Mouse (Mus musculus): ENCODE measurements at regions not wholly inside any gene's neighbourhood (a gene's known extent, or its start where the extent isn't known, plus 50 kb on each side); places are given as distances from the start of the nearest gene placed in this dataset.

DNA sequence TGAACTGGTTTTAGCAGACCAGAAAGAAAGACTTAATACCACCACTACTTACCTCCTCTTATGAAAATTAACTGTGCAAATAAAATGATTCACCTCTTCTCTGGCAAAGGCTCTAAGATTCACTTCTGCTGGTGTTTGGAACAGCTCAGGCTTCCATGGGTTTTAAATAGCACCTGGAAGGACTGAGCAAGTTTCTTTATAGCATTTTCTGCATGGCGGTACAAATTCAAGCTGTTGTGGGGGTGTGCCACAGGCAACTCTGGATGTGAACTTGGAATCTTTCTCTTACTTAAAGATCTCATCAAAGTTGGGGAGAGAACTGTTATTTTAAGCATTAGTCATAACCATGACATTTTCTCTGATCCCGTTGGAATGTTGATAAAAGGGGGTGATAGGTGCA, 350.1 kb upstream of the Cd180 start:
- Histone ChIP-seq H3K4me2 (ENCODE audit: low read depth) (no peak overlapping the region), H3K36me3 (ENCODE audit: insufficient read depth) (no peaks in the 10 kb centered on the region), H3K9me3 (ENCODE audit: low read length) (no peaks in the 10 kb centered on the region), H3K27ac (ENCODE audit: low read depth, low read length) (no peak overlapping the region), H3K4me3 (ENCODE audit: low read depth, low read length) (no peak overlapping the region), H3K27me3 (ENCODE audit: insufficient read depth, low read length) (no peaks in the 10 kb centered on the region), H3K9ac (no peak overlapping the region), H3K4me1 (ENCODE audit: insufficient read depth) (no peaks in the 10 kb centered on the region)
- no peak for TF ChIP-seq CTCF (IDR thresholded peaks at IDR 0.05; ENCODE audit: low read depth)
- DNase-seq (no peak), ATAC-seq (no peak)
- 85% methylated on average over 2 of the region's 2 CpGs for WGBS

DNA sequence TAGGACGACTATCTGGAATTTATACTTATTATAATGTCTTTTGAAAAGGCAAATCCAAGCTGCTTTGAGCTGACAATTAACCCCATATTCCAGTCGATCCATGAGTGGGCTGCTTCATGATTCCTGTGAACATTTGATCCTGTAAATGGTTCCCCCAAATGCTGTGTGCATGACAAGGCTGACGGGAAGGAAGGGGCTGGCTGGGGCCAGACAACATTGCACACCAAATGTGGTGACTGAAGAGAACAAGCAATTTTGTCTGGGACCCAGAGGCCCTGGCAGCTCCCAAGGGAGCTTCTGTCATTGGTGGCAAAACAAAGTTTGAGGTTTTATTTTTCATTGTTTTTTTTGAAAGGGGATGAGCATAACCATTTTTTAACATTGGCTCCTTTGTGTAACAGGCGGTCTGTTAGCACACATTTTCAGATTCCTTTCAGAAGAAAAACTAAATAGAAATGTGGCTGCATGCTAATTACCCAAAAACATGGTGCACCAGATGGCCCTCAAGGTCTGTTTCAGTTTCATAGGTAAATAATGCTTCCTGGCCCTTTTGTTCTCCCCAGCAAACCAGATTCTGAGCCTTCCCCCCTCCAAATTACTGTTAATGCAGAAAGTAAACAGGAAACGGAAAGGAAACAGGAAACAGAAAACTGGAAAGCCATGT, 348.6 kb upstream of the Cd180 start:
- Histone ChIP-seq H3K36me3 (ENCODE audit: insufficient read depth) (no peaks in the 10 kb centered on the region), H3K9ac (no peak overlapping the region), H3K4me1 (ENCODE audit: insufficient read depth) (no peaks in the 10 kb centered on the region), H3K9me3 (ENCODE audit: low read length) (no peaks in the 10 kb centered on the region), H3K27ac (ENCODE audit: low read depth, low read length) (peak overlapping the region; percentile 35; the same call in 1 of the 2 replicates), H3K4me2 (ENCODE audit: low read depth) (no peak overlapping the region), H3K27me3 (ENCODE audit: insufficient read depth, low read length) (no peaks in the 10 kb centered on the region), H3K4me3 (ENCODE audit: low read depth, low read length) (no peak overlapping the region)
- DNase-seq (peak; percentile 81), ATAC-seq (peak; percentile 89)
- 43% methylated on average over 5 of the region's 5 CpGs for WGBS
- no peak for TF ChIP-seq CTCF (IDR thresholded peaks at IDR 0.05; ENCODE audit: low read depth)

- TF ChIP-seq CTCF (IDR thresholded peaks at IDR 0.05; ENCODE audit: low read depth) = no peak
- H3K9ac ChIP-seq = no peak overlapping the region
- 94% methylated on average over 1 of the region's 1 CpGs for WGBS
- H3K4me2 ChIP-seq (ENCODE audit: low read depth) = no peak overlapping the region
- no peaks in the 10 kb centered on the region for H3K36me3 ChIP-seq (ENCODE audit: insufficient read depth)
- no peak for ATAC-seq
- H3K4me1 ChIP-seq (ENCODE audit: insufficient read depth) = no peaks in the 10 kb centered on the region
- H3K27me3 ChIP-seq (ENCODE audit: insufficient read depth, low read length) = no peaks in the 10 kb centered on the region
- no peak overlapping the region for H3K27ac ChIP-seq (ENCODE audit: low read depth, low read length)
- no peaks in the 10 kb centered on the region for H3K9me3 ChIP-seq (ENCODE audit: low read length)
- H3K4me3 ChIP-seq (ENCODE audit: low read depth, low read length) = no peak overlapping the region
- no peak for DNase-seq
Measured at GRCm38 (mm10) chr13:102349493-102349892, 343.9 kb upstream of the Cd180 start.

GRCm38 (mm10) chr13:102352073-102352854, 341.1 kb upstream of the Cd180 start:
- ATAC-seq = no peak; the same call in 1 of the 2 replicates
- Histone ChIP-seq H3K9ac (no peak overlapping the region), H3K27me3 (ENCODE audit: insufficient read depth, low read length) (no peaks in the 10 kb centered on the region), H3K4me1 (ENCODE audit: insufficient read depth) (no peaks in the 10 kb centered on the region), H3K36me3 (ENCODE audit: insufficient read depth) (no peaks in the 10 kb centered on the region), H3K9me3 (ENCODE audit: low read length) (no peaks in the 10 kb centered on the region), H3K27ac (ENCODE audit: low read depth, low read length) (no peak overlapping the region), H3K4me2 (ENCODE audit: low read depth) (no peak overlapping the region), H3K4me3 (ENCODE audit: low read depth, low read length) (no peak overlapping the region)
- no peak for TF ChIP-seq CTCF (IDR thresholded peaks at IDR 0.05; ENCODE audit: low read depth)
- peak; percentile 57 for DNase-seq
- WGBS = 40% methylated on average over 10 of the region's 10 CpGs

GRCm38 (mm10) chr13:102355569-102355968, 337.8 kb upstream of the Cd180 start:
- no peaks in the 10 kb centered on the region for H3K9me3 ChIP-seq (ENCODE audit: low read length)
- no peak overlapping the region for H3K9ac ChIP-seq
- 33% methylated on average over 1 of the region's 1 CpGs for WGBS
- H3K27ac ChIP-seq (ENCODE audit: low read depth, low read length) = no peak overlapping the region
- DNase-seq = peak; percentile 15
- no peak for ATAC-seq
- no peaks in the 10 kb centered on the region for H3K36me3 ChIP-seq (ENCODE audit: insufficient read depth)
- H3K4me3 ChIP-seq (ENCODE audit: low read depth, low read length) = no peak overlapping the region
- H3K27me3 ChIP-seq (ENCODE audit: insufficient read depth, low read length) = no peaks in the 10 kb centered on the region
- no peaks in the 10 kb centered on the region for H3K4me1 ChIP-seq (ENCODE audit: insufficient read depth)
- H3K4me2 ChIP-seq (ENCODE audit: low read depth) = no peak overlapping the region
- no peak for TF ChIP-seq CTCF (IDR thresholded peaks at IDR 0.05; ENCODE audit: low read depth)

DNA sequence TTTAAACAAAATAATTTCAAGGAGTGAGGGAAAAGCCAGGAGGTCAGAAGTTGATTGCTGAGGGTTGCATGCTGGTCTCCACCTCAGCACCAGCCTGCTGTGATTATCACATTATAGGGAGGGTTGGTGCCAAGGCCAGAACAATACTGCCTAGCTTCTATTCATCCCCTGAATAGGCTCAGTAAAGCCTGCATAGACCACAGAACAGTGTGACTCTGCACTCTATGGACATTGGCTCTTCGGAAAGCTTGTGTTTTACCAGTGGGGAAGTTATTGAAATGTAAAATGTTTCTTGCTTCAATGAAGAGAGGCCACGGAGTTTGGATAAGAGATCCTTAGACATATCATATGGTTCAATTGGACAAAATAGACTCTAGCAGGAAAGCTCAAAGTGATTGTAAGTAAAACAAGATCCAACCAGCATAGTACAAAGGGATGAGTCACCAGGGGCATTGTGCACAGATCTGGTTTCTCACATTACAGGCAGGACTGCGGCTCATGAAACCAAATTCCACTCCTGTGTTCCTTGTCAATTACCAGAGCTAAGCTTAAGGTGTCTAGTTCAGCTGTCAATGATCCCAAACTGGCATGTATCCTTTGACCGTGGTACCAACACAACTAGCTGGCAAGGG, 320.8 kb upstream of the Cd180 start:
- Histone ChIP-seq H3K9ac (no peak overlapping the region), H3K4me1 (ENCODE audit: insufficient read depth) (no peaks in the 10 kb centered on the region), H3K9me3 (ENCODE audit: low read length) (no peaks in the 10 kb centered on the region), H3K27me3 (ENCODE audit: insufficient read depth, low read length) (no peaks in the 10 kb centered on the region), H3K4me2 (ENCODE audit: low read depth) (no peak overlapping the region), H3K36me3 (ENCODE audit: insufficient read depth) (no peaks in the 10 kb centered on the region), H3K27ac (ENCODE audit: low read depth, low read length) (no peak overlapping the region), H3K4me3 (ENCODE audit: low read depth, low read length) (no peak overlapping the region)
- no peak for TF ChIP-seq CTCF (IDR thresholded peaks at IDR 0.05; ENCODE audit: low read depth)
- no peak for DNase-seq
- WGBS = 20% methylated on average over 4 of the region's 4 CpGs
- peak; percentile 42; the same call in 1 of the 2 replicates for ATAC-seq

DNA sequence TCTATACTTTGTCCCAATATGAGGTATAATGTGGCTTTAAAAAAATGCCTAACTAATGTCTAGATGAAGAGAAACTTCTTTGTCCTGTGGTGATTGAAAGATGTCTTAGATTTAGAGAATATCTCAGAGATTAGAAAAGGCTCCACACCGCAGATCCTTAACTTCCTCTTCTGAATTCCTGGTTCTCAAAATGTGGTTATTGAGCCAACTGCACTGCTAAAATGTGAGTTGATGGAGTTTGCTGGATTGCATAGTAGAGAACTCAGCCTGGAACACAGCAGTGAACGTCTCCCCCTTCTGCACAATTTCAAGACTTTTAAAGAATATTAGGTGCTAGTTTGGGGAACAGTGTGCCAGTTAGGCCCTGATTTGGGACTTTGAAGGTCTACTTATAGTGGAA, 312.7 kb upstream of the Cd180 start:
- Histone ChIP-seq H3K36me3 (ENCODE audit: insufficient read depth) (no peaks in the 10 kb centered on the region), H3K4me2 (ENCODE audit: low read depth) (no peak overlapping the region), H3K27me3 (ENCODE audit: insufficient read depth, low read length) (no peaks in the 10 kb centered on the region), H3K4me3 (ENCODE audit: low read depth, low read length) (no peak overlapping the region), H3K4me1 (ENCODE audit: insufficient read depth) (no peaks in the 10 kb centered on the region), H3K9ac (no peak overlapping the region), H3K27ac (ENCODE audit: low read depth, low read length) (no peak overlapping the region), H3K9me3 (ENCODE audit: low read length) (no peaks in the 10 kb centered on the region)
- no peak for DNase-seq
- no peak for ATAC-seq
- TF ChIP-seq CTCF (IDR thresholded peaks at IDR 0.05; ENCODE audit: low read depth) = no peak
- WGBS = 94% methylated on average over 2 of the region's 2 CpGs

Measured in forebrain, postnatal 0 days (tissue).